ENCODE assay signal across 8 mouse cellular contexts in the genomic region with DNA sequence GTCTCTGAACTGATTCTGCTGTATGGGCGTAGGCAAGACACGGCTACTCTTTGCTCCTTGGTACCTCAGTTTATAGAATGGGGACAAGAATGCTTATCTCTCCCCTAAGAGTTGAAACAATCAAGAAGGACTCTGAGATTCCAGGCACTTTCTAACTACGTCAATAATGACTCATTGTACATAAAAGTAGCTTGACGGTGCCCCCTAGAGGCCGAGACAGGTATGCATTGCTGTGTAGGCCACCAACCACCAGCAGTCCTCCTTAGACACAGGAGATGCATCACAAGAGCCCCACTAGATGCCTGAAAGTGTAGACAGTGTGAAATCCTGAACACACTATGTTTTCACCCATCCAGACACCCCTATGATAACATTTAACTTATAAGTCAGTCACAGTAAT. TPM values are rescaled to one million over a fixed set of nuclear protein-coding genes. Genes with fewer than 3 reads are reported as not detected.
DNase-seq lines count a peak whose midpoint lies in the region; ATAC-seq and TF ChIP-seq lines count a peak whose summit lies in the region.

No protein-coding gene starts in this region.

- no peak overlapping the region for H3K27ac ChIP-seq in forebrain, postnatal 0 days (ENCODE audit: low read depth, low read length)
- H3K27ac ChIP-seq in forebrain, embryonic 13.5 days = no peak overlapping the region
- no peak overlapping the region for H3K27ac ChIP-seq in testis, adult 2 months (ENCODE audit: control insufficient read depth, insufficient read depth, low read depth, low read length)

- peaks cover 8% of the 10 kb centered on the region for H3K4me1 ChIP-seq in forebrain, postnatal 0 days (ENCODE audit: insufficient read depth)
- H3K4me1 ChIP-seq in forebrain, embryonic 13.5 days = peaks cover 15% of the 10 kb centered on the region
- no peaks in the 10 kb centered on the region for H3K4me1 ChIP-seq in testis, adult 2 months (ENCODE audit: control insufficient read depth, insufficient read depth, low read length)

- no peaks in the 10 kb centered on the region for H3K27me3 ChIP-seq in forebrain, postnatal 0 days (ENCODE audit: insufficient read depth, low read length)
- no peaks in the 10 kb centered on the region for H3K27me3 ChIP-seq in forebrain, embryonic 13.5 days
- H3K27me3 ChIP-seq in testis, adult 2 months (ENCODE audit: control insufficient read depth, insufficient read depth, low read length) = no peaks in the 10 kb centered on the region

- no peak for ATAC-seq in forebrain, postnatal 0 days
- ATAC-seq in forebrain, embryonic 13.5 days = no peak
- ATAC-seq in megakaryocyte, adult 5-6 weeks (ENCODE audit: poor library complexity, severe bottlenecking) = peak; percentile 82

- H3K4me2 ChIP-seq in forebrain, postnatal 0 days (ENCODE audit: low read depth) = no peak overlapping the region
- no peak overlapping the region for H3K4me2 ChIP-seq in forebrain, embryonic 13.5 days

- 39% methylated on average over 5 of the region's 5 CpGs for WGBS in forebrain, postnatal 0 days
- WGBS in forebrain, embryonic 13.5 days = 42% methylated on average over 5 of the region's 5 CpGs

- H3K4me3 ChIP-seq in forebrain, postnatal 0 days (ENCODE audit: low read depth, low read length) = no peak overlapping the region
- H3K4me3 ChIP-seq in forebrain, embryonic 13.5 days = no peak overlapping the region
- peak overlapping the region; percentile 7; the same call in 1 of the 2 replicates for H3K4me3 ChIP-seq in testis, adult 2 months (ENCODE audit: control insufficient read depth, low read depth, low read length)

- TF ChIP-seq CTCF in forebrain, postnatal 0 days (IDR thresholded peaks at IDR 0.05; ENCODE audit: low read depth) = peak; percentile 60
- peak; percentile 73; the same call in 1 of the 2 replicates for TF ChIP-seq CTCF in testis, adult 2 months (IDR thresholded peaks at IDR 0.05; ENCODE audit: control insufficient read depth, insufficient read depth, insufficient replicate concordance, low read depth, low read length)

- peaks cover 8% of the 10 kb centered on the region; the same call in 1 of the 2 replicates for H3K36me3 ChIP-seq in forebrain, postnatal 0 days (ENCODE audit: insufficient read depth)
- peaks cover 8% of the 10 kb centered on the region; the same call in 1 of the 2 replicates for H3K36me3 ChIP-seq in forebrain, embryonic 13.5 days (ENCODE audit: poor library complexity, severe bottlenecking)
- H3K36me3 ChIP-seq in testis, adult 2 months (ENCODE audit: control insufficient read depth, insufficient read depth, low read length) = no peaks in the 10 kb centered on the region

- H3K9me3 ChIP-seq in forebrain, postnatal 0 days (ENCODE audit: low read length) = no peaks in the 10 kb centered on the region
- H3K9me3 ChIP-seq in forebrain, embryonic 13.5 days (replicated peaks) = no peaks in the 10 kb centered on the region

- peak; percentile 63 for DNase-seq in forebrain, postnatal 0 days
- DNase-seq in testis, postnatal 14 days (ENCODE audit: low spot score) = no peak
- DNase-seq in cerebellum, postnatal 36 days = peak; percentile 71 to 74
- DNase-seq in kidney, postnatal 14 days = peak; percentile 61
- DNase-seq in thymus, postnatal 25 days = peak; percentile 53

- no peak overlapping the region for H3K9ac ChIP-seq in forebrain, postnatal 0 days
- H3K9ac ChIP-seq in forebrain, embryonic 13.5 days = no peak overlapping the region

- no peak for TF ChIP-seq POLR2A in testis, adult 2 months (IDR thresholded peaks at IDR 0.05; ENCODE audit: control insufficient read depth, low read depth, low read length)

RNA-seq across cellular contexts. Expression of a gene that starts 24.0 kb away (rescaled TPM):
- 0.10 and 0.54 TPM in 2 replicates for total RNA-seq in forebrain, postnatal 0 days (2014; rRNA removed)
- polyA plus RNA-seq in forebrain, postnatal 0 days (2015; fragmentation: Nextera tagmentation; extraction: Ambion mirVana) = 0.11 and 0.14 TPM in 2 replicates
- polyA plus RNA-seq in forebrain, embryonic 13.5 days (2015; fragmentation: Nextera tagmentation; extraction: Ambion mirVana) = not detected in 2 replicates
- 9.5 and 9.6 TPM in 2 replicates for polyA plus RNA-seq in testis, adult 2 months (2012; rRNA removed)
- total RNA-seq in megakaryocyte, adult 5-6 weeks (2015) = 0.45 and 0.62 TPM in 2 replicates
- total RNA-seq in megakaryocyte, adult 5-6 weeks (2017) = 0.40 and 0.77 TPM in 2 replicates
